Mouse (Mus musculus) left cerebral cortex, adult 8-10 months (tissue): ENCODE results near the gene Coro1a. TPM values are rescaled to one million over a fixed set of nuclear protein-coding genes. Genes with fewer than 3 reads are reported as not detected.
"Not testable (repeated sequence)": the region's sequence is repeated elsewhere in the genome, so short reads cannot be mapped to it uniquely, and the experiment has no call there.

ENCODE experiments used
- DNase-seq, 2 experiments: peaks; one replicate each; pipeline ENCODE4 v3.0.0; 2022; ENCODE audit warnings: low spot score in 2 of 2
- total RNA-seq, 4 experiments: library from RNA; stranded (reverse); gene quantifications; 2 replicates each; pipeline ENCODE4 v1.2.4; 2022

Coro1a gene
- total RNA-seq, 4 experiments from 2014 or later: 132 to 162 (median 149) TPM

DNA sequence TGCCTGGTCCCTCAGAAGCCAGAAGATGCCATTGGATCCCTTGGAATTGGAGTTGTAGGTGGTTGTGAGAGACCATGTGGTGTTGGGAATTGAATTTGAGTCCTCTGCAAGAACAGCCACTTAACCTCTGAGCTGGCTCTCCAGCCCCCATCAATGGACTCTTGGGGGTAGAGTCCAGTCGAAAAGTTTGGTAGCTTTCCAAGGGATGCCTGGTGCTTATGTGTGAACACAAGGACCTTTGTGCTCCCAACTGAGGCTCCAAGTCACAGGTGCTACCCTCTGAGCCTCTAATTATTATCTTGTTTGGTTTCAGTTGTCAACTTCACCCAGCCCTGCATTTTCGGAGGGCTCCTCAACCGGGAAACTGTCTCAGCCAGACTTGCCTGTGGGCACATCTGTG lies 16.9 kb downstream of the Coro1a start:
- DNase-seq: no peak

DNA sequence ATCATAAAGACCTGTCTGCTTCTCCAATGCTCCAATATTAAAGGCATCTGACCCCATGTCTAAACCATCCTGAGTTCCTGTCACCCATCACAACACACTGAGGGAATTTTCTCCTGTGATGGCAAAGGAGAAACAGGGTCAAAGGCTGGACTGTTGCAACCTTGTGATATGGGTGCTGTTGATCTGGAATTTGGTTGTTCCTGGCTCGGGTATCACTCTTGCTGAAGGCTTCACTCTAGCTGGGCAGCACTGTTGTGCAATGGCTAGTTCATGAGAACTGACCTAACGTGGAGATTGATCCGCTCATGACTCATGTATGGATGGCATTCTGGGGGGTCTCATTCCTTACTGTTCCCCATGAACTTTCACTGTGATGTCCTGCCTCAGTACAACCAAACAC lies 18.6 kb downstream of the Coro1a start:
- DNase-seq: no peak

DNA sequence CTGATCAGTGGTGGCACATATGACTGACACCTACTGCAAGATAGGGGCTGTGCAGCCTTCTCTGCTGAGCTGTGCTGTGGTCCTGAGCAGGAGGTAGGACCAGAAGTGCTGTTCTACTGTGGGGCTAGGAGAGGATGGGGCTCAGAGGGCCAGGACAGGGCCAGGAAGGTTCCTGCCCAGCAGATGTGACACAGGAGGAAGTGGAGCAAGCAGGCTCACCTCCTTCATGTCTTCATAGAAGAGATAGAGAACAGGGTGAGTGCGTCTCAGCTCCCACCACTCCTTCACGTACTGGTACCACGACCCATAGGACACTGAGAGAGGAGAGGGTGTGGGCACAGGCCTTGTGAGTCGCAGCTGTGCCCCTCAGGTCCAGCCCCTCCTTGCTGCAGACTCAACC lies 19.4 kb downstream of the Coro1a start:
- DNase-seq: not testable (repeated sequence)

DNA sequence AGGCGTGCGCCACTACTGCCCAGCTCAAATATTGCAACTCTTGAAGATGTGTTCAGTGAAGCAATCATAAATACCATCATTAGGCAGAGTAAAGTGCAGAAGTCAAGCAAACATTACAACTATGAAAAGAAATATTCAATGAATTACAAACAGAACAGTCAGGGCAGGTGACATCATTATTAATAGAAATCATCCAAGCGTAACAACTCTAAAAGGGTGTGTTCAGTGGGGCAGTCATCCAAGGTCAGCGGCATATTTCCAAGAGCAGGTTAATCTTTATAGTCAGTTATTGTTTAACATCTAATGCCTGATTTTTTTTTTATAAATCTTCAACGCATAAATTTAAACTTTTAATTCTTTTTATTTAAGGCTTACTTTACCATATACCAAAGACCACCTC lies 26.4 kb downstream of the Coro1a start:
- no peak for DNase-seq

DNA sequence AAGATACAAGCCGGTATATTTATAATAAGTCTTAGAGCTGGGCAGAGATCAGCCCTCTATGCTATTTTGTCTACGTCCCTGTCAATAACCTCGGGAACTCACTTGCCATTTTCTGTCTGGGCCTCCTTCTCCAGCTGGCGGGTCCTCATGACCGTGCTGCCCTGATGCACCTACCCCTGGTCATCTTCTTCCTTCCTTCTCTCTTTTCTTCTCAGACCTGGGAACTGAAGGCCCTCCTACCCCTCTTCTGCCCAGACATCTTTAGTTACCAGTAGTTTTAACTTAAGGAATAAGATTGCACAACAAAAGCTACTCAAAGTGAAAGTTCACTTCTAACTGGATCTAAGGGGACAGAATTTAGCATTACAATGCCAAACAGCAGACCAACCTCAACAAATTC lies 27.9 kb downstream of the Coro1a start:
- DNase-seq: no peak

DNA sequence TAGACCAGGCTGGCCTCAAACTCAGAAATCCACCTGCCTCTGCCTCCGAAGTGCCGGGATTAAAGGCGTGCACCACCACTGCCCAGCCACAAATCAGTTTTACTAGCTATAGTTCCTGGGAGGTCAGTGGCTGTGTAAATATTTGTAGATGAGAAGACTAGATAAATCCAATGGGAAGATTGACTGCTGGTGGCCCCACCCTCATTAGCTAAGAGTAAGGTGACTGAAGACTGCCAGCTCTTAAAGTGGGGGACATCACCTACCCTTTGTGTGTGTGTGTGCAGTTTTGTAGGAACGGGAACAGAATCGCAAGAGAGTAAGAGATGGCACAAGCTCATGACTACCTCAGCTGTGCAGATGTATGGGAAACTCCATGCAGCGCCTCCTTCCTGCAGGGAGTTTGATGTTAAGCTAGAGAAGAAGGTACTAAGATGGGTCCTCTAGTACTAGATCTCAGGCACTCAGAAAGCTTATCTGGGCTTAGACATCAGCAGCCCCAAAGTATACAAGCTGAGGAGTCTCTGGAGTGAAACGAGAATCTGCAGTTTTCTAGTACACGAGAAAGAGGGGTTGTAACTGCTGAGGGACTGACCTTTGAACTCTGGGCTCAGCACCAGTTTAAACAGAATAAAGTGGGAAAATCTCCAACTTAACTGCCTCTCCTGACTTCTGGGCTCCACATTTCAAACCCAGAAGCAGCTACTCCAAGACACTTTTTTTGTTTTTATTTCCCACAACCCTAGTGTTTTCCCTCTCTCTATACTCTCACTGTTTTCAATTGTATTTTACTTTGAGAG lies 28.8 kb downstream of the Coro1a start:
- no peak for DNase-seq

DNA sequence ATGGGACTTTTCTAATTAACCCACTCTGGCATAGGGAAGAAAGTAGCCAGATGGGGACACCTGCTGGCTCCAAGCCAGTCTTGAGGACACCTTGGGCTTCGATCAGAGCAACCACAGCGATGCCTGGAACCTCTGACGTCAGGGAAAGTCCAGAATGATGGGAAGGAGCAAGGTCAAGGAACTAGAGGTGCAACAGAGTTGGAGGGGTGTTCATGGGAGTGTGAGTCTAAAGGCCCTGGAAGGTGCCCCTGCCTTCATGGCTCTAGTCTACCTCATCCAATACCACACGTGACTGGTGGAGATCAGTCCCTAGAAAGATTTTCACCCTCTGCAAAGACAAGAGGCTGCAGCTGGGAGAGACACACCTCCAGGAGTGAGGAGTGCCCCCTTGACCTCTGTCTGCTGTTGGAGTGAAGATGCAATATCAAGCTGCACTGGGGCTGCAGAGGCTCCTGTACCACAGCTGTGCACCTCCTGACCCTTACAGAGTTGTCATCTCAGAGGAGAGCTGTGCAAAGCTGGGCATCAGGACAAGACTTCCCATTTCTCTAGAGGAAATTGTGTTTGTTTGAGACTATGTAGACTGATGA lies 30.9 kb downstream of the Coro1a start:
- no peak for DNase-seq

DNA sequence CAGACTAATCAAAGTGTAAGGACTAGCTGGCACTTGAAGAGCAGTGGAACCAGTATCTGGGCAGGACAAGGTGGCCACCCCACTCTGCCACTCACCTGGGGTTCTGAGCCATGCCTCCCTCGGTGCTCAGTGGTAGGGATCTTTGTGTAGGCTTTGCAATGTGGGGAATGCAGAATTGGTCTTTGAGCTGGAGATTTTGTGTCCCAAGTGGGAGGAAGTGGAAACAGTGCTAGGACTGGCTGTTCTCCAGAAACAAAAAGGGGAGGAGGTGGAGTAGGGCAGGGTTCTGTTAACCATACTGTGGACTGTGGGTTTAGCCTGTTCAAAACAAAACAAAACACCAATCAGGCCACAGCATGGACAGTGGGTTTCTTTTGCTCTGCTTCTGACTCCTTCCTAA lies 31.4 kb downstream of the Coro1a start, which contains the start of gene Sult1a1:
Sult1a1 (minus strand) TSS at position 226 of the 400 bp plus-strand sequence.
- no peak for DNase-seq

DNA sequence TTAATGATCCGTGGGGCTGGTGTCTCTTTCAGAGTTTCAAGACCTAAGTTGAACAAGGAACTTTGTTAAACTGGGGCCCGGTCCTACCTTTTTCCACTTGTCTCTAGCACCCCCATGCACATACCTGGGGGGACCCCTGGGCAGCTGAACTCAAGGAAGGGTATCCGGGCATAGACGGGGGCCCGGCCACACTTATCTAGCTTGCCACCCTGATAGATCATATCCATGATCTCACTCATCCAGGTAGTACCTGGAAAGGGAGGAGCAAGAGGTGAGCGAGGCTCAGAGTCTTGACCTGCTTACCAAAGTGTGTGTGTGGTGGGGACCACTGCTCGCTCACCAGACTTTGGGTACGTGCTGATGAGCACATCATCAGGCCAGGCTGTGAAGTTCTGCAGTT lies 32.5 kb downstream of the Coro1a start:
- no peak for DNase-seq

DNA sequence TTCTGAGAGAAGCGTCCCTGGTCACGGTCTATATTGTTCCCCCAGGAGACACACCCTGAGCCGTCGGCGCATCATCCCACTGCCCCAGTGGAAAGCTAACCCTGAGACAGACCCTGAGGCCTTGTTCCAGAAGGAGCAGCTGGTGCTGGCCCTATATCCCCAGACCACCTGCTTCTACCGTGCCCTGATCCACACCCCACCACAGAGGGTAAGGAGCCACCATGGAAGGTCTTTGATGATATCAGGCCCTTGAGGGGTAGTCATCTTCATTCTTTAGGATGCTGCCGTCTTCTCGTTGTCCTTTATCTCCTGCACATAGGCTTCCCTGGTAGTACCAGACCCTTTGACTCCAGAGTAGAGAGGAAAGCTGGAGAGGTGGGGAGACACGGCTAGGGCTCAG lies 35.5 kb downstream of the Coro1a start:
- DNase-seq: no peak

DNA sequence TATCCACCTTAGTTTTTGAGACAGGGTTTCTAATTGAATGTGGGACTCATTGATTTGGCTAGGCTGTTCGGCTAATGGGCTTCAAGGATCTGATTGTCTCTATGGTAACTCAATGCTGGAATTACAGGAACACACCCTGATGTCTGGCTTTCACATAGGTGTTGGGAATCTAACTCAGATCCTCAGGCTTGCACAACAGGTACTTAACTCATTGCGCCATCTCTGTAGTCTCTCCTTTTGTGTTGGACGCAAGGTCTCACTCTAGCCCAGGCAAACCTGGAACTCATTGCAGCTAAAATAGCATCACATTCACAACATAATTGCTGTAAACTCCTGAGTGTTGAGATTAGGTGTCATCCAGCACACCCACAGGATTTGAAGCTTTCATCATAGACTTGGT lies 37.4 kb downstream of the Coro1a start:
- no peak for DNase-seq

DNA sequence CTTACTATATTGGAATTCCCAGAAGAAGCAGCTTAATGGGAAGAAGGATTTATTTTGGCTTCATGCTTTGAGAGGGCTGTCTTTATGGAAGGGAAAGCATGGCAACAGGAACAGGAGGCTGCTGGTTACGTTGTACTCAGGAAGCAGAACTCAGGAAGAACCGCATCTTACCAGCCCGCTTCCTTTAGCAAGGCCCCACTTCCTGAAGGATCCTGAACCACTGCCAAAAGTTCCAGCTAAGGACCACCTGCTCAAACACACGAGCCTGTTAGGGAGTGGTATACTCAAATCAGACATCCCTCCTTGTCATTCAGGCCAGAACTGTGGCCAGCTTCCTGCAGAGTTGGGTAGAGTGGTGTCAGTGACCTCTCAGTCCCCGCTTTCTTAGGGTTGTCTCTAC lies 39.1 kb downstream of the Coro1a start:
- DNase-seq: no peak

DNA sequence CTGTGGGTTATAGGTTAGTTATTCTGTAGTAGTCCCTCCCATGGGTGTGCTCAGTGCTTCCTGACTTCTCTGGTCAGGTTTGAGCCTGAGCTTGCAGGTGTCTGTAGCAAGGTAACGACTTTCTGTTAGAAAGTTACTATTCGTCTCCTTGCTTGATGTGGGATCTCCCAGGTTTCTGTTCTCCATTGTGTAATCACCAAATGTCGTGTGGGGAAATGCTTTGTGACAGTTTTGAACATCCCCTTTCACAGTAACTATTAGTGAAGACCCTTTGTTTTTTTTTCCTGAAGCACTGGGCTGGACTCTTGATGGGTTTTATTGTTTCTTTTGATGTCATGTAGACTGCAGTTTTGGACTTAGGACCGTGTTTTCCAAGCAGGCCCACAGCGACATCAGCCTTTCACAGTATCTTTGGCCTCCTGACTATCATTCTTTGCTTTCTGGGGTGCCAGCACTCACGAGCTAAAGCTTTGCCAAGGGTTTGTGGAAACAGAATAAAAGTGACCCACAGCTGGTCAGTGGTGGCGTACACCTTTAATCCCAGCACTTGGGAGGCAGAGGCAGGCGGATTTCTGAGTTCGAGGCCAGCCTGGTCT lies 40.0 kb downstream of the Coro1a start:
- DNase-seq: no peak

DNA sequence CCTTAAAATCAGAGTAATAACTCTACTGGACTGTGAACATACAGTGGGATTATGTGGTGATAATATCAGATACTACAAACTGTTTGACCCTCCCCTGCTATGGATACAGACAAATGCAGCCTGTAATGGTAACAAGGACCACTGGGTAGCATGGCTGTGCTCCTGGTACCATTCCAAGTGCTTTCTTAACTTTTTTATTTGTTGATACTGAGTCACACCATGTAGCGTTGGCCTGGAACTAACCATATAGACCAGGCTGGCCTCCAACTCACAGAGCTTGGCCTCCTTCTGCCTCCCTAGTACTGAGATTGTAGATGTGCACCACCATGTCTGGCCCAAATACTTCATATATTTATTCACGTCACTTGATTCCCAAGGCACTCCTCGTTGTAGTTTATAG lies 42.3 kb downstream of the Coro1a start:
- no peak for DNase-seq

DNA sequence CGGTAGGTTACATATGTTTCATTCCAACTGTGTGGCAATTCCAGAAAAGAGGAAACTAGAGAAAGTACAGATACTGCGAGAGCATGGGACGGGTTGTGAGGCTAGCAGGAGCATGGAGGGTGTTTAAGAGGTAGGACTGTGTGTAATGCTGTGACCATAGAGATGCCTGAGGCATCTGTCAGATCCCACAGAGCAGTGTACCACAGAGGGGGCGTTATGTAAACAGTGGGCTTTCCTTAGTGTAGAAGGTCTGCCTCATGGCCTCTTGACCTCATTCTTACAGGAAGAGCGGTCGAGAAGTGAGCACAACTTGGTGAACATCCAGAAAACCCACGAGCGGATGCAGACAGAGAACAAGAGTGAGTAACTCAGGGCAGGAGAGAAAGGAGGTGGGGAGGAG lies 43.9 kb downstream of the Coro1a start:
- DNase-seq: no peak

DNA sequence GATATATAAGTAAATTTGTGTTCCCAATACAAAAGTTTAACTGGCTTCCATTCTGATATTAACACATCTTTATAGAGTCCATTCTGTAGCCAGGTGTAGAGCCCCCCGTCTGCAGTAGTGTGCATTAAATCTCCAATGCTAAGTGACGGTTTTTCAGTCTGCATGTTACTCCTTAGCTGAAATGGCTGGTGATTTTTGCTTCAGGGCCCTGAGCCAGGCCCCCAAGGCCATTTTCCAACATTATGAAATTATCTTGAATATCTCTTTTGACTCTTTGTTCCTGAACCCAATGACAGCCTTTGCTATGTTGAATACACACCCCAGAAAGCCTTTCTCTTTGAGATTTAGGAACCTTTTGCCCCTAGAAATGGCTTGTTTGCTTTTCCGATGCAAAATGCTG lies 47.8 kb downstream of the Coro1a start:
- no peak for DNase-seq

DNA sequence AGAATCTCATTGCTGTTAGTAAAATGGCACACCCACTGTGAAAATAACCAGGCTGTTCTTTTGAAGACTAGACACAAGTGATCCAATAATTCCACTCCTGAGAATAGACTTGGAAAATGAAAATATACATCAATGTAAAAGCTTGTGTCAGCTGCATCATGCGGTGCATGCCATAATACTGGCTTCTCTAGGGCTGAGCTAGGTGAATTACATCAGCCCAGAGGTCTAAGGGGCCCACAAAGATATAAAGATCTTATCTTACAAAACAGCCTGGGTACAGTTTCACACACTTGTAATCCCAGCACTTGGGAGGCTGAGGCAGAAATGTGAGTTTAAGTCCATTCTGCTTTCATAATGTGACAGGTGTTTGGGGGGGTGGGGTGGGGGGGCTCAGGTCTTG lies 50.1 kb downstream of the Coro1a start:
- DNase-seq: no peak

DNA sequence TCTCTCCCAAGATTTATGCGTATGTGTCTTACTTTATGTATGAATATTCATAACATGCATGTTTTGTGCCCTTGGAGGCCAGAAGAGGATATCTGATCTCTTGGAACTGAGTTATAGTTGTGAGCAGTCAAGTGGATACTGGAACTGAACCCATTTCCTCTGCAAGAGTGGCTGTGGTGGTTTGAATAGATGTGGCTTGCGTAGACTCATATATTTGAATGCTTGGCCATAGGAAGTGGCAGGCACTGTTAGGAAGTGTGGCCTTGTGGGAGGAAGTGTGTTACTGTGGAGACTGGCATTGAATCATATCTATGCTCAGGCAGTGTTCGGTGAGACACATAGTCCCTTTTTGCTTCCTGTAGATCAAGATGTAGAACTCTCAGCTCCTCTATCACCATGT lies 51.9 kb downstream of the Coro1a start:
- no peak for DNase-seq

DNA sequence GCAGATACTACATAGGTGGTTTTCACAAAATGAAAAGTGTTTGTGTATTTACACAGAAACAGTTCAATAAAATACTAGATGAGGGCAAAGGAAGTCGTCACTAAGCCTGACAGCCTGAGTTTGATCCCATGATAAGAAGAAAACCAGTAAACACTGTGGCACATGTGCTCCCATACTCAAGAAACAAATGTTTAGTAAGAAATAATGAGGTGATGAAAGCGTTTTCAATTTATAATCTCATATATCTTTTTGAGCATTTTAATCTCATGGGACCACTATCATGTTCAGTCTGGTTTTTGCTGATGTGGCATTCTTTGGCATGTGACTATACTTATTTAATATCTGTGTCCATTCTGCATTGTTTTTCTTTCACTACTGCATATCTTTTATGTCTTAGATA lies 53.6 kb downstream of the Coro1a start:
- no peak for DNase-seq

DNA sequence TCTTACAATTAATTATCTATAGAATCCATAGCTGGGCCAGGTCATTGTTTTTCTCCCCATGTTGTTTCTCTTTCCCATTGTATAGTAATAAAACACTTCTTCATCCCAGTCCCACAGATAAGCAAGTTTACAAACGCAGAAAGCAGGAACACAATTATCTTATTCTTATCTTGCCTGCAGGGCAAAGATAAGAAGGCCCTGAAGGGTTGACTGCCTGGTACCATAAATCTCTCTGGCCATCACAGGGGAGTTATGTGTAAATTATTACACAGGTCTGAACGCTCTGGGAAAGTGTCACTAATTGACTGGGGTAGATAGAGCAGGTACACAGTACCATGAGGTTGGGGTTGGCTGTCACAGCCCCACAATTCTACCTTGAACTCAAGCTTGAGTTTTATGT lies 56.7 kb downstream of the Coro1a start:
- no peak for DNase-seq
